Mouse (Mus musculus) CH12.LX (cell line): ENCODE data around the gene Parp4. TPM values are rescaled to one million over a fixed set of nuclear protein-coding genes. Genes with fewer than 3 reads are reported as not detected.

ENCODE experiments used
- DNase-seq: peaks from one replicate; pipeline ENCODE4 v3.0.0-alpha.2; 2013; ENCODE audit errors: extremely low read depth
- H3K27ac ChIP-seq: 2 replicates; pipeline ENCODE4 v1.5.1; 2012; ENCODE audit warnings: low read depth, mild to moderate bottlenecking, control low read depth, moderate library complexity; ENCODE audit not compliant: insufficient read depth
- H3K27me3 ChIP-seq: replicated peaks from 2 replicates; pipeline ENCODE3; 2012; ENCODE audit warnings: inconsistent platforms
- H3K36me3 ChIP-seq, 2 experiments: replicated peaks in 1 of 2; 2 replicates each; pipeline versions ENCODE3 to v1.6.1; 2012; ENCODE audit warnings: inconsistent platforms in 1 of 2, low read length in 1 of 2, mild to moderate bottlenecking in 1 of 2, mixed read lengths in 1 of 2, moderate library complexity in 1 of 2; ENCODE audit not compliant: control insufficient read depth in 1 of 2, insufficient read depth in 1 of 2
- H3K4me1 ChIP-seq, 2 experiments: 2 replicates each; pipeline ENCODE4 v1.6.1; 2012; ENCODE audit warnings: inconsistent platforms in 1 of 2, moderate library complexity in 1 of 2; ENCODE audit not compliant: insufficient read depth in 2 of 2, control insufficient read depth in 1 of 2
- H3K4me2 ChIP-seq: 2 replicates; pipeline ENCODE4 v1.6.1; 2012; ENCODE audit warnings: low read depth, mild to moderate bottlenecking, control low read depth; ENCODE audit not compliant: poor library complexity, insufficient read depth, severe bottlenecking
- H3K4me3 ChIP-seq, 3 experiments: fragments of 150-350 bp in 1 of 3; sonication (generic) in 1 of 3; replicated peaks in 1 of 3; 2 replicates each; pipeline versions ENCODE3 to v1.5.1; 2011 to 2012; ENCODE audit warnings: low read depth in 2 of 3, low read length in 2 of 3, mild to moderate bottlenecking in 2 of 3, moderate library complexity in 2 of 3, control low read depth in 1 of 3, improper control_type of control experiment in 1 of 3, inconsistent platforms in 1 of 3, mixed read lengths in 1 of 3; ENCODE audit not compliant: poor library complexity in 1 of 3
- H3K79me2 ChIP-seq: replicated peaks from 2 replicates; pipeline ENCODE4 v1.6.1; 2012; ENCODE audit warnings: mild to moderate bottlenecking, moderate library complexity; ENCODE audit not compliant: control insufficient read depth, poor library complexity, insufficient read depth, severe bottlenecking; ENCODE audit errors: extremely low read depth
- H3K9ac ChIP-seq: 2 replicates; pipeline ENCODE4 v1.6.1; 2012; ENCODE audit warnings: low read depth, mild to moderate bottlenecking, control low read depth, moderate library complexity; ENCODE audit not compliant: insufficient read depth
- H3K9me3 ChIP-seq: replicated peaks from 2 replicates; pipeline ENCODE3; 2012; ENCODE audit warnings: low read length, inconsistent platforms, mixed read lengths
- BHLHE40 ChIP-seq: IDR thresholded peaks from 2 replicates; pipeline ENCODE4 v1.6.1; 2011; ENCODE audit warnings: mild to moderate bottlenecking, low read depth, low read length, improper control_type of control experiment
- CHD1 ChIP-seq: IDR thresholded peaks from 2 replicates; pipeline ENCODE4 v1.6.1; 2012; ENCODE audit warnings: low read depth, low read length, improper control_type of control experiment, inconsistent platforms
- CHD2 ChIP-seq: IDR thresholded peaks from 2 replicates; pipeline ENCODE4 v1.6.1; 2011; ENCODE audit warnings: low read length, improper control_type of control experiment
- E2F4 ChIP-seq: IDR thresholded peaks from 2 replicates; pipeline ENCODE4 v1.6.1; 2011; ENCODE audit warnings: low read depth, low read length, improper control_type of control experiment; ENCODE audit not compliant: insufficient replicate concordance
- ELF1 ChIP-seq: IDR thresholded peaks from 2 replicates; pipeline ENCODE4 v1.6.1; 2014; ENCODE audit warnings: low read depth, mild to moderate bottlenecking, inconsistent platforms, low read length, improper control_type of control experiment
- EP300 ChIP-seq: IDR thresholded peaks from 2 replicates; pipeline ENCODE4 v1.6.1; 2011; ENCODE audit warnings: low read length, improper control_type of control experiment
- ETS1 ChIP-seq: conservative IDR thresholded peaks from 2 replicates; pipeline ENCODE4 v1.6.1; 2012; ENCODE audit warnings: low read depth, mild to moderate bottlenecking, inconsistent platforms, low read length, improper control_type of control experiment, moderate library complexity
- GABPA ChIP-seq: IDR thresholded peaks from 2 replicates; pipeline ENCODE4 v1.6.1; 2012; ENCODE audit warnings: low read depth, low read length, improper control_type of control experiment, inconsistent platforms; ENCODE audit not compliant: insufficient replicate concordance
- HCFC1 ChIP-seq: IDR thresholded peaks from 2 replicates; pipeline ENCODE4 v1.6.1; 2012; ENCODE audit warnings: low read depth, mild to moderate bottlenecking, inconsistent platforms, low read length, improper control_type of control experiment
- IRF4 ChIP-seq: IDR thresholded peaks from 2 replicates; pipeline ENCODE4 v1.6.1; 2014; ENCODE audit warnings: low read depth, mild to moderate bottlenecking, inconsistent platforms, low read length, improper control_type of control experiment
- JUN ChIP-seq: IDR thresholded peaks from 2 replicates; pipeline ENCODE4 v1.6.1; 2011; ENCODE audit warnings: low read depth, mild to moderate bottlenecking, low read length, improper control_type of control experiment, moderate library complexity; ENCODE audit not compliant: insufficient read depth
- MAFK ChIP-seq: IDR thresholded peaks from 2 replicates; pipeline ENCODE4 v1.6.1; 2011; ENCODE audit warnings: low read length, improper control_type of control experiment; ENCODE audit not compliant: insufficient replicate concordance
- MAZ ChIP-seq: IDR thresholded peaks from 2 replicates; pipeline ENCODE4 v1.6.1; 2012; ENCODE audit warnings: low read depth, mild to moderate bottlenecking, inconsistent platforms, low read length, improper control_type of control experiment, moderate library complexity
- MEF2A ChIP-seq: IDR thresholded peaks from 2 replicates; pipeline ENCODE4 v1.6.1; 2014; ENCODE audit warnings: low read depth, mild to moderate bottlenecking, inconsistent platforms, low read length, improper control_type of control experiment, borderline replicate concordance
- MXI1 ChIP-seq: IDR thresholded peaks from 2 replicates; pipeline ENCODE4 v1.6.1; 2011; ENCODE audit warnings: mild to moderate bottlenecking, low read depth, low read length, improper control_type of control experiment
- MYC ChIP-seq: IDR thresholded peaks from 2 replicates; pipeline ENCODE4 v1.6.1; 2011; ENCODE audit warnings: low read depth, mild to moderate bottlenecking, improper control_type of control experiment, low read length
- NRF1 ChIP-seq: IDR thresholded peaks from 2 replicates; pipeline ENCODE4 v1.6.1; 2014; ENCODE audit warnings: low read depth, mild to moderate bottlenecking, inconsistent platforms, low read length, improper control_type of control experiment, moderate library complexity
- PAX5 ChIP-seq: IDR thresholded peaks from 2 replicates; pipeline ENCODE4 v1.6.1; 2012; ENCODE audit warnings: low read length, inconsistent platforms, mixed read lengths
- POLR2A ChIP-seq: IDR thresholded peaks from 2 replicates; pipeline ENCODE4 v1.6.1; 2011; ENCODE audit warnings: low read depth, mild to moderate bottlenecking, improper control_type of control experiment, low read length
- POLR2AphosphoS2 ChIP-seq: IDR thresholded peaks from 2 replicates; pipeline ENCODE4 v1.6.1; 2011; ENCODE audit warnings: low read depth, low read length, improper control_type of control experiment
- RCOR1 ChIP-seq: conservative IDR thresholded peaks from 2 replicates; pipeline ENCODE4 v1.6.1; 2012; ENCODE audit warnings: low read depth, mild to moderate bottlenecking, inconsistent platforms, low read length, improper control_type of control experiment
- SIN3A ChIP-seq: IDR thresholded peaks from 2 replicates; pipeline ENCODE4 v1.6.1; 2012; ENCODE audit warnings: low read length, improper control_type of control experiment, inconsistent platforms
- SMC3 ChIP-seq: IDR thresholded peaks from 2 replicates; pipeline ENCODE4 v1.6.1; 2011; ENCODE audit warnings: low read depth, low read length, improper control_type of control experiment
- TBP ChIP-seq: conservative IDR thresholded peaks from 2 replicates; pipeline ENCODE4 v1.6.1; 2011; ENCODE audit warnings: low read depth, low read length, improper control_type of control experiment
- USF1 ChIP-seq: IDR thresholded peaks from 2 replicates; pipeline ENCODE4 v1.6.1; 2014; ENCODE audit warnings: low read depth, mild to moderate bottlenecking, inconsistent platforms, low read length, improper control_type of control experiment
- USF2 ChIP-seq: conservative IDR thresholded peaks from 2 replicates; pipeline ENCODE4 v1.6.1; 2011; ENCODE audit warnings: low read depth, low read length, improper control_type of control experiment
- ZKSCAN1 ChIP-seq: IDR thresholded peaks from 2 replicates; pipeline ENCODE4 v1.6.1; 2012; ENCODE audit warnings: low read depth, inconsistent platforms, low read length, improper control_type of control experiment, borderline replicate concordance
- ZMIZ1 ChIP-seq: IDR thresholded peaks from 2 replicates; pipeline ENCODE4 v1.6.1; 2012; ENCODE audit warnings: low read depth, mild to moderate bottlenecking, inconsistent platforms, low read length, improper control_type of control experiment
- ZNF384 ChIP-seq: IDR thresholded peaks from 2 replicates; pipeline ENCODE4 v1.6.1; 2012; ENCODE audit warnings: low read depth, low read length, improper control_type of control experiment, inconsistent platforms
- dilution Hi-C: fragments of 300-500 bp; cut with MboI; formaldehyde crosslinking; loops from 2 replicates; pipeline ENCODE4 v1.14.3; 2020; ENCODE audit warnings: low sequenced_read_pairs; ENCODE audit not compliant: extremely low pct_unique_long_range_greater_than_20kb, extremely low pct_ligation_motif_present
- in situ Hi-C: fragments of 300-500 bp; cut with MboI; formaldehyde crosslinking; loops from 3 replicates; pipeline ENCODE4 v1.14.3; 2019; ENCODE audit warnings: low sequenced_read_pairs, low pct_ligation_motif_present, low pct_unique_long_range_greater_than_20kb, mixed read lengths
- polyA plus RNA-seq: library from polyadenylated mRNA; unstranded; fragments of >175 nt; gene quantifications from 2 replicates; pipeline ENCODE4 v1.2.1, GENCODE M21; 2012; ENCODE audit warnings: low read depth; ENCODE audit not compliant: insufficient read length
- total RNA-seq, 2 experiments: library from RNA; depleted of rRNA; stranded (reverse); fragments of 300-350 nt in 1 of 2; fragments of >200 nt in 1 of 2; gene quantifications; 2 replicates each; pipeline ENCODE4 v1.2.3; 2012 to 2014

Parp4 gene
- total and polyA plus RNA-seq, 3 experiments = 6.1 to 13.0 (median 10.2) TPM

GRCm38 (mm10) chr14:56666909-56667308, 91.5 kb downstream of the Parp4 start:
- no peaks in the 10 kb centered on the region for H3K27me3 ChIP-seq
- dilution Hi-C loops (no loop called here), in situ Hi-C loops (no loop called here)
- peak overlapping the region; percentile 84; the same call in 1 of the 2 replicates for H3K9ac ChIP-seq
- peaks cover 27% of the 10 kb centered on the region for H3K79me2 ChIP-seq
- no peak for DNase-seq
- H3K27ac ChIP-seq = no peak overlapping the region
- H3K36me3 ChIP-seq = peaks cover 0 to 6% of the 10 kb centered on the region in 2 experiments
- no peak overlapping the region for H3K4me3 ChIP-seq
- peaks cover 0 to 20% of the 10 kb centered on the region in 2 experiments; a peak in 2 of 4 replicates for H3K4me1 ChIP-seq
- peak overlapping the region; percentile 92 for H3K4me2 ChIP-seq
- H3K9me3 ChIP-seq = no peaks in the 10 kb centered on the region
- TF ChIP-seq USF2 (no peak), CHD1 (no peak), ELF1 (no peak), ZMIZ1 (no peak), SIN3A (no peak), JUN (no peak), POLR2AphosphoS2 (no peak), CHD2 (no peak), PAX5 (no peak), E2F4 (no peak), RCOR1 (no peak), TBP (no peak), ZKSCAN1 (no peak)
- TF ChIP-seq, all 38 proteins: peak for 0

- dilution Hi-C loops = no loop called here
- H3K27ac ChIP-seq = peak within 1 kb of the TSS; percentile 73
- H3K27me3 ChIP-seq = no peaks in the 10 kb centered on the region
- H3K4me3 ChIP-seq = peak within 1 kb of the TSS; percentile 85 to 98 (median 87)
- peak within 1 kb of the TSS; percentile 97 for H3K4me2 ChIP-seq
- H3K9me3 ChIP-seq = no peaks in the 10 kb centered on the region
- peaks cover 3 to 18% of the 10 kb centered on the region in 2 experiments for H3K36me3 ChIP-seq
- H3K4me1 ChIP-seq = peaks cover 0 to 20% of the 10 kb centered on the region in 2 experiments; a peak in 2 of 4 replicates
- H3K9ac ChIP-seq = peak within 1 kb of the TSS; percentile 84
- in situ Hi-C loops = no loop called here
- peaks cover 27% of the 10 kb centered on the region for H3K79me2 ChIP-seq
- peak; percentile 99 for DNase-seq
- no peak for TF ChIP-seq IRF4
- TF ChIP-seq POLR2A = peak; percentile 92
- peak; percentile 86 for TF ChIP-seq MXI1
- no peak for TF ChIP-seq ZNF384
- peak; percentile 45 for TF ChIP-seq ETS1
- TF ChIP-seq BHLHE40 = peak; percentile 99
- peak; percentile 67 for TF ChIP-seq MEF2A
- peak; percentile 64; the same call in 1 of the 2 replicates for TF ChIP-seq MYC
- TF ChIP-seq JUN = no peak
- no peak; the same call in 1 of the 2 replicates for TF ChIP-seq MAFK
- TF ChIP-seq USF1 = peak; percentile 43
- no peak for TF ChIP-seq ZKSCAN1
- TF ChIP-seq NRF1 = peak; percentile 58
- TF ChIP-seq HCFC1 = peak; percentile 77
- TF ChIP-seq ELF1 = peak; percentile 90
- no peak for TF ChIP-seq PAX5
- TF ChIP-seq GABPA = no peak
- TF ChIP-seq EP300 = 0 out of 2 replicates have a peak, but pooled peaks have one; percentile 17
- TF ChIP-seq MAZ = no peak
- no peak for TF ChIP-seq USF2
- peak; percentile 93 for TF ChIP-seq CHD2
- no peak for TF ChIP-seq SMC3
- TF ChIP-seq E2F4 = peak; percentile 79; the same call in 1 of the 2 replicates
- TF ChIP-seq CHD1 = no peak
Measured at GRCm38 (mm10) chr14:56667969-56668802, 92.8 kb downstream of the Parp4 start, which contains the start of gene Mphosph8. Gene Mphosph8 (plus strand): TSS chr14:56668248.
